Mouse (Mus musculus) embryonic stem cell, embryonic (primary cell): ENCODE measurements around the gene Plcd3.

Source experiments
- CTCF ChIA-PET, 4 experiments: fragments of 300-600 bp in 2 of 4; fragments of 350-600 bp in 2 of 4; sonication (Branson Sonifier 250); formaldehyde crosslinking; loops; one replicate each; lab custom pipeline; 2022; ENCODE audit warnings: inconsistent platforms in 2 of 4; lab: Charles Lee
- POLR2A ChIA-PET, 4 experiments: fragments of 300-600 bp in 2 of 4; fragments of 350-600 bp in 2 of 4; sonication (Branson Sonifier 250); formaldehyde crosslinking; loops; one replicate each; lab custom pipeline; 2022; ENCODE audit warnings: antibody characterized with exemption in 4 of 4, inconsistent platforms in 1 of 4; lab: Charles Lee

Plcd3 gene

GRCm38 (mm10) chr11:103069731-103070130 lies 31.7 kb downstream of the Plcd3 start:
- CTCF ChIA-PET: interaction anchor here in 2 of 4 experiments (1.5 to 1.9 kb wide), 3 partner anchors 15 to 33 kb away, joined by 5 to 6 read pairs (median 5); no protein-coding TSS in a partner anchor
- POLR2A ChIA-PET: interaction anchor here in 2 of 4 experiments (0.6 to 4.3 kb wide), 10 partner anchors 7 to 195 kb away, joined by 3 to 31 read pairs (median 8); partner anchors contain the start of gene Hexim1 (in 1 of the 2)

GRCm38 (mm10) chr11:103068884-103069283 lies 32.6 kb downstream of the Plcd3 start:
- ChIA-PET CTCF (interaction anchor here (0.5 to 1.9 kb wide), 9 partner anchors 11 to 827 kb away, joined by 3 to 6 read pairs (median 4); no protein-coding TSS in a partner anchor), POLR2A (interaction anchor here (0.6 to 4.3 kb wide), 27 partner anchors 8 to 341 kb away, joined by 3 to 31 read pairs (median 5); partner anchors contain the start of genes Hexim1 (in 3 of the 4) and Hexim2 (in 2 of the 4))

DNA sequence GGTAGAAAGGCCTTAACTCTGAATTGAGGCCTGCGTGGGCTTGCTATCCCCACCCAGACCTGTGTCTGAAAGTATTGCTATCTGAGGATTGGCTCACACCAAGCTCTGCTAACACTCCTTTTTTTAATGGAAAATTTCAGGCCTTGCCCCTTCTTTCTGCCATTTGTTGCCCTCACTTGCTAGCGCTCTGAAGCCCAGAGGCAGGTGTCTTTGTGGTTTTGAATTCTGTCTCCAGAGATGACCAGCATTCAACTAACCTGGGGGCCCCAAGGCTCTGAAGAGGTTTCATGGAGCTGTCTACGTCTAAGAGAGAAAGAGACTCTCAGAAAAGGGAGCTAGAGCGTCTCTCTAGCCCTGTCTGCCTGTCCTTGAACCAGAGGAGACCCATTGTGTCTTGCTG lies 33.2 kb downstream of the Plcd3 start:
- POLR2A ChIA-PET: interaction anchor here (0.6 to 4.3 kb wide), 35 partner anchors 9 to 736 kb away, joined by 3 to 31 read pairs (median 4); partner anchors contain the start of genes Hexim1 (in 3 of the 4), Dcakd (in 2 of the 4), Hexim2 (in 2 of the 4) and Nmt1 (in 2 of the 4)
- CTCF ChIA-PET: interaction anchor here (0.5 to 1.9 kb wide), 14 partner anchors 9 to 263 kb away, joined by 3 to 6 read pairs (median 4); no protein-coding TSS in a partner anchor

GRCm38 (mm10) chr11:103067457-103068001 lies 33.9 kb downstream of the Plcd3 start:
- ChIA-PET CTCF (interaction anchor here (0.6 to 1.9 kb wide), 12 partner anchors 8 to 264 kb away, joined by 3 to 6 read pairs (median 3); no protein-coding TSS in a partner anchor), POLR2A (interaction anchor here (0.6 to 4.3 kb wide), 31 partner anchors 8 to 735 kb away, joined by 3 to 31 read pairs (median 5); partner anchors contain the start of genes Hexim1 (in 3 of the 4), Dcakd (in 2 of the 4), Nmt1 (in 2 of the 4) and Acbd4 (in 1 of the 4))

- POLR2A ChIA-PET: interaction anchor here in 3 of 4 experiments (0.6 to 4.3 kb wide), 22 partner anchors 8 to 246 kb away, joined by 3 to 31 read pairs (median 6); partner anchors contain the start of genes Hexim1 (in 3 of the 3), Acbd4 (in 1 of the 3), Dcakd (in 1 of the 3) and Hexim2 (in 1 of the 3)
- CTCF ChIA-PET: interaction anchor here in 3 of 4 experiments (0.5 to 1.6 kb wide), 6 partner anchors 8 to 74 kb away, joined by 3 to 5 read pairs (median 4); no protein-coding TSS in a partner anchor
Observed at GRCm38 (mm10) chr11:103067051-103067361, 34.5 kb downstream of the Plcd3 start.

GRCm38 (mm10) chr11:103066191-103067050 lies 35.0 kb downstream of the Plcd3 start:
- ChIA-PET POLR2A (interaction anchor here in 3 of 4 experiments (0.6 to 4.3 kb wide), 19 partner anchors 8 to 753 kb away, joined by 3 to 31 read pairs (median 5); partner anchors contain the start of genes Hexim1 (in 2 of the 3), Acbd4 (in 1 of the 3), Hexim2 (in 1 of the 3) and Plcd3 (in 1 of the 3)), CTCF (interaction anchor here in 3 of 4 experiments (0.5 to 1.5 kb wide), 5 partner anchors 12 to 75 kb away, joined by 3 to 5 read pairs (median 4); no protein-coding TSS in a partner anchor)

DNA sequence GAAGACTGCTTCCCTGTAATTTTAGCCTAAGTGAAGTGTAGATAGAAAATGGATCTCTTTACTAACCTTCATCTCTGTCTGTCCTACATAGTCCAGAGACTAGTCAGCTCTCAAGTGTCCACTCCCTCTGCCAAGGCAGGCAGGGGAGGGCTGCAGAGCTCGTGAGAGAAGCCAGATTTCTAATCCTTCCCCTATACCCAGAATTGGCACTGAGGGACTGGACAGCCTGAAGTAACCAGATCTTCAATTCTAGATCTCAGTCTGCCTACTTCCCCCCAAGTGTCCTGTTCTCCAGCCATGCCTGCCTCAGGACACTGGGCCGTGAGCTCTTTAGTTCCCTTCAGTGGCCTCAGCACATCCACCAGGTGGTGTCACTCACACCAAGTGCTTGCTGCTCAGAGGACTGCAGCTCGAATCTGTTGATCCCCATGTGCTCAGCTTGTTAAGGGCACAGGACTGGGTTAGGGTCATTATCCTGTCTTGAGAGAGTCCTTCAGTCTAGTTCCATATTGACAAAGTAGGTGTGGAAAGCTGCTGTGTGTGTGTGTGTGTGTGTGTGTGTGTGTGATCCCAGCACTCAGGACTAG lies 42.9 kb downstream of the Plcd3 start:
- POLR2A ChIA-PET: interaction anchor here in 2 of 4 experiments (0.6 to 5.3 kb wide), 15 partner anchors 9 to 827 kb away, joined by 3 to 24 read pairs (median 4); partner anchors contain the start of genes Dcakd (in 1 of the 2), Hexim1 (in 1 of the 2) and Kif18b (in 1 of the 2)
- CTCF ChIA-PET: interaction anchor here in 2 of 4 experiments (0.6 to 1.2 kb wide), 6 partner anchors 9 to 100 kb away, joined by 3 to 4 read pairs (median 4); no protein-coding TSS in a partner anchor

DNA sequence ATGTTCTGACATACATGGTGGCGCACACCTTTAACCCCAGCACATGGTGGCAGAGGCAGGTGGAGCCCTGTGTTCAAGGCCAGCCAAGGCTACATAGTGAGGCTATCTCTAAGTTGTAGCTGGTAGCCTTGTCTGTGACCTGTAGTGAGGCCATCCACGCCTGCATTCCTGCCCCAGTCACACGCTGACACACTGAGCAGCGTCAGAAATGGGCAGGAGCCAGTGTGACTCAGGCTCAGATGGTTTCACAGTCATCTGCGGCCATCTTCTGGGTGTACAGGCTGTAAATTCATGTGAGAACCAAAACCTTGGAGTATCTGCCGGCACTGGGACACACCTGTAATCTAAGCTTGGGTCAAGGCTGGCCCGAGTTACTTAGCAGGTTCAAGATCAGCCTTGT lies 44.8 kb downstream of the Plcd3 start:
- ChIA-PET CTCF (interaction anchor here in 1 of 4 experiments (1.0 kb wide), 1 partner anchor 77 kb away, joined by 3 read pairs; no protein-coding TSS in a partner anchor), POLR2A (interaction anchor here in 2 of 4 experiments (1.2 to 5.3 kb wide), 5 partner anchors 11 to 59 kb away, joined by 3 to 24 read pairs (median 5); partner anchors contain the start of gene Hexim1 (in 1 of the 2))

DNA sequence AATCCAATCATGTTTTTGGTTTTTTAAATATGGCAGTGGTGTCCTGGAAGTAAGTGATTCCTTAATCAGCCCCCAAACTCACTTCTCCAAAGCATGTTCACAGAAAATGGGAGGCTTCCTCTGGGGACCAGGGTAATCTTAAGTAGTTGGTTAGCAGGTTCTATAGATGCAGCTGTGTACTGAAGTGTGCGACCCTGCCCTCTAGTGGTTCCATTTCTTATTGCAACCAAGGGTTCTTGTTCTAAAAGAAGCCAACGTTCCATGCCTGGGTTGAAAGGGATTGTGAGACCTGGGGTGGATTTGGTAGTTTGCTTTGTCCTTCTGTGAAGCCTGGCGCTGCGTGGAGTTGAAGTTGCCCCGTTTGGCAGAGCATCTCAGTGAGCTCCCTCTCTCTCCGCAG lies 46.7 kb downstream of the Plcd3 start:
- ChIA-PET POLR2A (interaction anchor here in 3 of 4 experiments (0.6 to 5.7 kb wide), 19 partner anchors 9 to 104 kb away, joined by 3 to 31 read pairs (median 4); partner anchors contain the start of gene Hexim1 (in 3 of the 3)), CTCF (interaction anchor here (0.5 to 2.6 kb wide), 40 partner anchors 9 to 348 kb away, joined by 3 to 13 read pairs (median 4); partner anchors contain the start of genes Dcakd (in 1 of the 4), Map3k14 (in 1 of the 4) and Nmt1 (in 1 of the 4))

GRCm38 (mm10) chr11:103053191-103054076 lies 48.0 kb downstream of the Plcd3 start:
- CTCF ChIA-PET: interaction anchor here (0.6 to 2.6 kb wide), 17 partner anchors 10 to 860 kb away, joined by 3 to 13 read pairs (median 5); no protein-coding TSS in a partner anchor

GRCm38 (mm10) chr11:103052078-103052477 lies 49.4 kb downstream of the Plcd3 start:
- CTCF ChIA-PET: no interaction called here

More at GRCm38 (mm10) chr11:103053191-103054076, 48.0 kb downstream of the Plcd3 start:
- POLR2A ChIA-PET: interaction anchor here in 3 of 4 experiments (0.6 to 5.7 kb wide), 24 partner anchors 8 to 1233 kb away, joined by 3 to 31 read pairs (median 4); partner anchors contain the start of genes Hexim1 (in 2 of the 3) and Dcakd (in 1 of the 3)

DNA sequence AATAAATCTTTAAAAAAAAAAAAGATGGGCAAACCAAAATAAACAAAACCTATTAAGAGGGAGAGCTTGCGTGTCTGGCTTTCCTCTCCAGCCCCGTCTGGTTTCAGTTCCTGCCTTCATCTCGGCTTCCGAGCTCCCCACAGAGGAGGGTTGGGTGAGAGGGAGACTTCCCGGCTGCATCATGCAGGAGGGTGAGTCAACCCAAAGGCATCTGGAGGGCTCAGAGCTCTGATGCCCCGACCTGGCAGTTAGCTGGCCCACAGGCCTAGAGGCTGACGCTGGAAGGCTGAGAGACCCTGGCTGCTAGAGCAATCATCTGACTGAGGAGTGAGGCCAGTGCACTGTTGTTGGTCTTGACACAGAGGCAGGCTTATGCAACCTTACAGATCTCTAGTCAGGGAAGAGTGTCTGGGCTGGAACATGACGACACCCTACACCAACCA lies 50.2 kb downstream of the Plcd3 start:
- ChIA-PET POLR2A (interaction anchor here in 3 of 4 experiments (0.6 to 5.7 kb wide), 16 partner anchors 8 to 231 kb away, joined by 3 to 30 read pairs (median 4); partner anchors contain the start of genes Dcakd (in 2 of the 3), Hexim1 (in 1 of the 3), Kif18b (in 1 of the 3) and Nmt1 (in 1 of the 3)), CTCF (interaction anchor here in 2 of 4 experiments (0.9 to 1.6 kb wide), 2 partner anchors 51 to 277 kb away, joined by 3 to 6 read pairs; no protein-coding TSS in a partner anchor)

More at GRCm38 (mm10) chr11:103052078-103052477, 49.4 kb downstream of the Plcd3 start:
- POLR2A ChIA-PET: interaction anchor here in 3 of 4 experiments (0.6 to 5.7 kb wide), 16 partner anchors 9 to 232 kb away, joined by 3 to 30 read pairs (median 4); partner anchors contain the start of genes Hexim1 (in 2 of the 3) and Kif18b (in 1 of the 3)

GRCm38 (mm10) chr11:103050153-103050552 lies 51.3 kb downstream of the Plcd3 start:
- ChIA-PET CTCF (interaction anchor here in 2 of 4 experiments (0.6 to 1.6 kb wide), 2 partner anchors 276 to 681 kb away, joined by 3 to 6 read pairs; no protein-coding TSS in a partner anchor), POLR2A (interaction anchor here in 2 of 4 experiments (1.1 to 2.6 kb wide), 8 partner anchors 8 to 230 kb away, joined by 4 to 20 read pairs (median 6); partner anchors contain the start of genes Dcakd (in 2 of the 2), Hexim1 (in 1 of the 2) and Nmt1 (in 1 of the 2))

- CTCF ChIA-PET: no interaction called here
- POLR2A ChIA-PET: interaction anchor here in 3 of 4 experiments (0.6 to 2.6 kb wide), 4 partner anchors 7 to 146 kb away, joined by 4 to 20 read pairs (median 8); partner anchors contain the start of genes Dcakd (in 1 of the 3) and Nmt1 (in 1 of the 3)
Observed at GRCm38 (mm10) chr11:103049611-103050010, 51.8 kb downstream of the Plcd3 start.

GRCm38 (mm10) chr11:103046286-103046685 lies 55.2 kb downstream of the Plcd3 start:
- CTCF ChIA-PET: interaction anchor here in 3 of 4 experiments (0.6 to 2.0 kb wide), 4 partner anchors 8 to 158 kb away, joined by 3 to 9 read pairs (median 6); no protein-coding TSS in a partner anchor
- POLR2A ChIA-PET: interaction anchor here in 3 of 4 experiments (0.9 to 3.3 kb wide), 22 partner anchors 8 to 101 kb away, joined by 3 to 17 read pairs (median 5); partner anchors contain the start of genes Hexim1 (in 3 of the 3), Dcakd (in 2 of the 3) and Nmt1 (in 1 of the 3)
